Mouse (Mus musculus): Measurements from ENCODE around the gene Tacstd2. TPM values are rescaled to one million over a fixed set of nuclear protein-coding genes. Genes with fewer than 3 reads are reported as not detected.

Tacstd2 gene
- polyA plus RNA-seq (2017; shearing (Covaris generic)) = not detected

GRCm38 (mm10) chr6:67535777-67536054, at the start of gene Tacstd2:
Gene Tacstd2 (minus strand): TSS chr6:67535796.

DNA sequence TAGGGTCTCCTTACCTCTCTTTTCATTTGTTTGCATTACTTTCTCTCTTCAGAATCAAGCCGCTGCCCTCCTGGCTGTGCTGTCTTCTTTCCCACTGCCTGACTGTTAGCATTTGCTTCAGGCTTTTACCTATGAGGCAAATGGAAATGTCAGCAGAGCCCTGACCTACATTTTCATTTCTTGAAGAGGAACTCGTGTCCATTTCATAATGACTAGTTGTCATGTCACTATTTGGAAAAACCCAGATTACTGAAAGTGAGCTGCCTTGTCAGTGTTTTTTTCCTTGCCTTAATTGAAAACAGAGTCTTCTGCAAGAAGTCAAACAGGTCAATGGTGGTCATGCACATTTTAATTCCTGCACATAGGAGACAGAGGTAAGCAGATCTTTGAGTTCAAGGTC, 43.8 kb downstream of the Tacstd2 start, which contains the start of gene Il23r:
TSS of gene Il23r (minus strand) at position 101 of the 400 bp plus-strand sequence.

Other genes starting within 250 kb of the Tacstd2 start
- 2.0 TPM for gene Il12rb2, start 159.6 kb downstream of the Tacstd2 start, polyA plus RNA-seq (2017; shearing (Covaris generic))
- not detected for gene Il23r, start 43.9 kb downstream of the Tacstd2 start, polyA plus RNA-seq (2017; shearing (Covaris generic))